Mouse (Mus musculus) MEL (cell line): Measurements from ENCODE around the gene Adat3. TPM values are rescaled to one million over a fixed set of nuclear protein-coding genes. Genes with fewer than 3 reads are reported as not detected.

Experiments used
- DNase-seq: peaks from one replicate; pipeline ENCODE4 v3.0.0; 2011; ENCODE audit warnings: low read depth, low spot score
- H3K27ac ChIP-seq: 2 replicates; pipeline ENCODE4 v1.5.1; 2012; ENCODE audit warnings: low read depth, mild to moderate bottlenecking, control low read depth, low read length, moderate library complexity; ENCODE audit not compliant: control insufficient read depth
- H3K27me3 ChIP-seq, 2 experiments: fragments of 150-350 bp in 1 of 2; sonication (generic) in 1 of 2; 2 replicates each; pipeline ENCODE4 v1.6.1; 2012; ENCODE audit warnings: low read length in 2 of 2, mild to moderate bottlenecking in 2 of 2, improper control_type of control experiment in 1 of 2, moderate library complexity in 1 of 2; ENCODE audit not compliant: insufficient read depth in 2 of 2, control insufficient read depth in 1 of 2
- H3K36me3 ChIP-seq, 2 experiments: 2 replicates each; pipeline ENCODE4 v1.6.1; 2012 to 2014; ENCODE audit warnings: low read length in 2 of 2, improper control_type of control experiment in 1 of 2, inconsistent platforms in 1 of 2, mild to moderate bottlenecking in 1 of 2; ENCODE audit not compliant: insufficient read depth in 2 of 2, control insufficient read depth in 1 of 2
- H3K4me1 ChIP-seq, 2 experiments: fragments of 150-350 bp in 1 of 2; sonication (generic) in 1 of 2; 2 replicates each; pipeline ENCODE4 v1.6.1; 2012; ENCODE audit warnings: low read length in 2 of 2, improper control_type of control experiment in 1 of 2, mild to moderate bottlenecking in 1 of 2; ENCODE audit not compliant: insufficient read depth in 2 of 2, control insufficient read depth in 1 of 2
- H3K4me3 ChIP-seq, 2 experiments: fragments of 150-350 bp in 1 of 2; sonication (generic) in 1 of 2; 2 replicates each; pipeline ENCODE4 v1.5.1; 2012; ENCODE audit warnings: low read depth in 2 of 2, low read length in 2 of 2, mild to moderate bottlenecking in 2 of 2, moderate library complexity in 2 of 2, control low read depth in 1 of 2, improper control_type of control experiment in 1 of 2; ENCODE audit not compliant: control insufficient read depth in 1 of 2, insufficient read depth in 1 of 2
- H3K79me2 ChIP-seq: 2 replicates; pipeline ENCODE4 v1.6.1; 2012; ENCODE audit warnings: mild to moderate bottlenecking, low read length, moderate library complexity; ENCODE audit not compliant: control insufficient read depth, poor library complexity, insufficient read depth
- H3K9ac ChIP-seq: 2 replicates; pipeline ENCODE4 v1.6.1; 2012; ENCODE audit warnings: low read depth, mild to moderate bottlenecking, control low read depth, low read length, moderate library complexity; ENCODE audit not compliant: control insufficient read depth, poor library complexity, severe bottlenecking
- H3K9me3 ChIP-seq: fragments of 150-350 bp; sonication (generic); replicated peaks from 2 replicates; pipeline ENCODE4 v1.6.1; 2012; ENCODE audit warnings: mild to moderate bottlenecking, low read length, improper control_type of control experiment, moderate library complexity; ENCODE audit not compliant: insufficient read depth
- BHLHE40 ChIP-seq: IDR thresholded peaks from 2 replicates; pipeline ENCODE4 v1.6.1; 2012; ENCODE audit warnings: low read depth, mild to moderate bottlenecking, inconsistent platforms, low read length, improper control_type of control experiment, borderline replicate concordance
- CHD2 ChIP-seq: IDR thresholded peaks from 2 replicates; pipeline ENCODE4 v1.6.1; 2011; ENCODE audit warnings: low read length, improper control_type of control experiment
- CTCF ChIP-seq, 3 experiments: IDR thresholded peaks in 2 of 3; conservative IDR thresholded peaks in 1 of 3; 2 replicates each; pipeline ENCODE4 v1.5.1; 2011 to 2012; ENCODE audit warnings: low read length in 3 of 3, low read depth in 2 of 3, mild to moderate bottlenecking in 2 of 3, improper control_type of control experiment in 1 of 3, inconsistent platforms in 1 of 3, mixed read lengths in 1 of 3, moderate library complexity in 1 of 3; ENCODE audit not compliant: control insufficient read depth in 1 of 3, insufficient read depth in 1 of 3, poor library complexity in 1 of 3, severe bottlenecking in 1 of 3
- E2F4 ChIP-seq: IDR thresholded peaks from 2 replicates; pipeline ENCODE4 v1.6.1; 2011; ENCODE audit warnings: low read depth, low read length, improper control_type of control experiment, borderline replicate concordance
- GABPA ChIP-seq: IDR thresholded peaks from 2 replicates; pipeline ENCODE4 v1.6.1; 2012; ENCODE audit warnings: low read depth, mild to moderate bottlenecking, inconsistent platforms, low read length, improper control_type of control experiment, moderate library complexity
- HCFC1 ChIP-seq: IDR thresholded peaks from 2 replicates; pipeline ENCODE4 v1.6.1; 2012; ENCODE audit warnings: low read depth, mild to moderate bottlenecking, inconsistent platforms, low read length, improper control_type of control experiment, moderate library complexity
- KAT2A ChIP-seq: conservative IDR thresholded peaks from 2 replicates; pipeline ENCODE4 v1.6.1; 2012; ENCODE audit warnings: low read depth, low read length, improper control_type of control experiment, inconsistent platforms
- MAX ChIP-seq: IDR thresholded peaks from 2 replicates; pipeline ENCODE4 v1.6.1; 2011; ENCODE audit warnings: low read length, improper control_type of control experiment
- MAZ ChIP-seq: IDR thresholded peaks from 2 replicates; pipeline ENCODE4 v1.6.1; 2012; ENCODE audit warnings: low read depth, mild to moderate bottlenecking, inconsistent platforms, low read length, improper control_type of control experiment
- MEF2A ChIP-seq: IDR thresholded peaks from 2 replicates; pipeline ENCODE4 v1.6.1; 2014; ENCODE audit warnings: low read depth, mild to moderate bottlenecking, inconsistent platforms, low read length, improper control_type of control experiment; ENCODE audit not compliant: poor library complexity, insufficient replicate concordance, severe bottlenecking; ENCODE audit errors: extremely low read depth
- MXI1 ChIP-seq: IDR thresholded peaks from 2 replicates; pipeline ENCODE4 v1.6.1; 2011; ENCODE audit warnings: mild to moderate bottlenecking, low read depth, low read length, improper control_type of control experiment
- MYB ChIP-seq: IDR thresholded peaks from 2 replicates; pipeline ENCODE4 v1.6.1; 2011; ENCODE audit warnings: mild to moderate bottlenecking, low read depth, low read length, improper control_type of control experiment
- MYC ChIP-seq: IDR thresholded peaks from 2 replicates; pipeline ENCODE4 v1.6.1; 2011; ENCODE audit warnings: low read depth, mild to moderate bottlenecking, low read length, improper control_type of control experiment, moderate library complexity
- NRF1 ChIP-seq: IDR thresholded peaks from 2 replicates; pipeline ENCODE4 v1.6.1; 2014; ENCODE audit warnings: low read depth, mild to moderate bottlenecking, inconsistent platforms, low read length, improper control_type of control experiment, moderate library complexity; ENCODE audit not compliant: poor library complexity, insufficient read depth, severe bottlenecking
- POLR2AphosphoS2 ChIP-seq: IDR thresholded peaks from 2 replicates; pipeline ENCODE4 v1.6.1; 2011; ENCODE audit warnings: low read length, improper control_type of control experiment
- POLR2AphosphoS5 ChIP-seq: IDR thresholded peaks from 2 replicates; pipeline ENCODE4 v1.6.1; 2012; ENCODE audit warnings: low read depth, borderline replicate concordance, mild to moderate bottlenecking, inconsistent platforms, low read length, moderate library complexity, mixed read lengths
- RAD21 ChIP-seq: IDR thresholded peaks from 2 replicates; pipeline ENCODE4 v1.6.1; 2011; ENCODE audit warnings: mild to moderate bottlenecking, low read depth, low read length, improper control_type of control experiment
- RCOR1 ChIP-seq: IDR thresholded peaks from 2 replicates; pipeline ENCODE4 v1.6.1; 2012; ENCODE audit warnings: low read depth, mild to moderate bottlenecking, inconsistent platforms, low read length, improper control_type of control experiment
- SIN3A ChIP-seq: IDR thresholded peaks from 2 replicates; pipeline ENCODE4 v1.6.1; 2012; ENCODE audit warnings: low read length, improper control_type of control experiment, inconsistent platforms
- SMC3 ChIP-seq: IDR thresholded peaks from 2 replicates; pipeline ENCODE4 v1.6.1; 2011; ENCODE audit warnings: low read depth, low read length, improper control_type of control experiment
- UBTF ChIP-seq: IDR thresholded peaks from 2 replicates; pipeline ENCODE4 v1.6.1; 2012; ENCODE audit warnings: low read depth, mild to moderate bottlenecking, inconsistent platforms, low read length, improper control_type of control experiment, moderate library complexity, borderline replicate concordance; ENCODE audit not compliant: insufficient read depth
- USF1 ChIP-seq: IDR thresholded peaks from 2 replicates; pipeline ENCODE4 v1.6.1; 2014; ENCODE audit warnings: low read depth, mild to moderate bottlenecking, inconsistent platforms, low read length, improper control_type of control experiment, moderate library complexity
- USF2 ChIP-seq, 2 experiments: IDR thresholded peaks; 2 replicates each; pipeline ENCODE4 v1.6.1; 2011 to 2012; ENCODE audit warnings: improper control_type of control experiment in 2 of 2, low read length in 2 of 2, borderline replicate concordance in 1 of 2, inconsistent platforms in 1 of 2, low read depth in 1 of 2, mild to moderate bottlenecking in 1 of 2; ENCODE audit not compliant: insufficient read depth in 1 of 2
- ZC3H11A ChIP-seq: IDR thresholded peaks from 2 replicates; pipeline ENCODE4 v1.6.1; 2012; ENCODE audit warnings: low read depth, mild to moderate bottlenecking, inconsistent platforms, low read length, improper control_type of control experiment
- ZKSCAN1 ChIP-seq: IDR thresholded peaks from 2 replicates; pipeline ENCODE4 v1.6.1; 2012; ENCODE audit warnings: low read depth, mild to moderate bottlenecking, inconsistent platforms, low read length, improper control_type of control experiment, moderate library complexity
- ZMIZ1 ChIP-seq: IDR thresholded peaks from 2 replicates; pipeline ENCODE4 v1.6.1; 2012; ENCODE audit warnings: low read depth, mild to moderate bottlenecking, inconsistent platforms, low read length, improper control_type of control experiment, moderate library complexity
- polyA plus RNA-seq, 2 experiments: library from polyadenylated mRNA; stranded (reverse) in 1 of 2; unstranded in 1 of 2; fragments of >175 nt in 1 of 2; fragments of >200 nt in 1 of 2; gene quantifications; 2 replicates each; pipeline versions ENCODE4 v1.2.1 to v1.2.4; 2012; ENCODE audit warnings: low replicate concordance in 2 of 2, low read depth in 1 of 2; ENCODE audit not compliant: insufficient read length in 2 of 2, insufficient read depth in 1 of 2, missing spikeins in 1 of 2
- total RNA-seq: library from RNA; depleted of rRNA; stranded (reverse); fragments of 300-350 nt; gene quantifications from 2 replicates; pipeline ENCODE4 v1.2.3, GENCODE M21; 2012

The Adat3 gene
- total and polyA plus RNA-seq, 3 experiments: 7.4 to 7.7 TPM; not detected in 1

DNA sequence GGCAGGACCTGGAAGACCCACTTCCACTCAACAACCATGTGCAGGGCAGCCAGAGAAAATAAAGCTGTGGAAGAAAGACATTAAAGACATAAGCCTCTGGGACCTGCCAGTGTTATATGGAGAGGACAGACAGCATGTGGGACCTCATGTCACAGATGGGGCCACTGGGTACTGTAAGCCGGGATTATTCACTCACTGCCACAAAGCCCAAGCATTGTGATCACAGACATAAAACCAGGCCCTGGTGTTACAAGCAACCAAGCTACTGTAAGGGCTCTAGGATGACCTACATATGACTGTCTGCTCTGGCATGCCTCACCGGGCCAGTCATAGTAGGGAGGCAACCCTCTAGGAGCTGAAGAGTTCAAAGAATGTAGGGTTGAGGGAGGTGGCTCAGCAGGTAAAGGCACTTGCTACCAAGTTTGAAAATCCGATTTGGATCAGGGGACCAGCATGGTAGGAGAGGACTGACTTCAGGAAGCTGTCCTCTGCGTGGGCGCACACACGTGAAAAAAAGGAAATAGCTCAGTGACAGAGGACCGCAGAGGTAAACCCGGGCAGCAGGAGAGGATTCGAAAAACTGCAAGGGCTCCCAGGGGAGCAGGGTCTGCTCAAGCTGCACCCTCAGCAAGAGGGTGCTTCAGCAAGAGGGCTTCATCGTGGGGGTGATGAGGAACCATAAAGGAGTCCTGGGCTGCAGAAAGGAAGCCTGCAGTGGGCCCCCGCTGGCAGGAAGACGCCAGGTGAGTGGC lies 13.4 kb upstream of the Adat3 start:
- TF ChIP-seq ZKSCAN1: no peak
- TF ChIP-seq MAZ: no peak
- no peak for TF ChIP-seq ZC3H11A
- no peak for TF ChIP-seq ZMIZ1
- TF ChIP-seq MAX: peak; percentile 58
- TF ChIP-seq BHLHE40: peak; percentile 52; the same call in 1 of the 2 replicates
- no peak for TF ChIP-seq NRF1
- no peak for TF ChIP-seq SMC3
- no peak for TF ChIP-seq HCFC1
- TF ChIP-seq POLR2AphosphoS2: no peak
- no peak for TF ChIP-seq RAD21
- no peak for TF ChIP-seq POLR2AphosphoS5
- peak; percentile 84 for TF ChIP-seq MXI1
- TF ChIP-seq MYB: no peak
- 0 out of 2 replicates have a peak, but pooled peaks have one; percentile 48 for TF ChIP-seq MYC
- TF ChIP-seq GABPA: no peak
- TF ChIP-seq KAT2A: no peak
- TF ChIP-seq, all 39 proteins: peak for 4
- peak; percentile 67 for DNase-seq
- Histone ChIP-seq H3K4me3 (peak overlapping the region; percentile 82 to 93), H3K27me3 (no peaks in the 10 kb centered on the region), H3K9me3 (no peaks in the 10 kb centered on the region), H3K9ac (peak overlapping the region; percentile 84), H3K27ac (peak overlapping the region; percentile 36; the same call in 1 of the 2 replicates), H3K4me1 (peaks cover 5 to 13% of the 10 kb centered on the region in 2 experiments; a peak in 3 of 4 replicates), H3K79me2 (peaks cover 34% of the 10 kb centered on the region), H3K36me3 (no peaks in the 10 kb centered on the region)

DNA sequence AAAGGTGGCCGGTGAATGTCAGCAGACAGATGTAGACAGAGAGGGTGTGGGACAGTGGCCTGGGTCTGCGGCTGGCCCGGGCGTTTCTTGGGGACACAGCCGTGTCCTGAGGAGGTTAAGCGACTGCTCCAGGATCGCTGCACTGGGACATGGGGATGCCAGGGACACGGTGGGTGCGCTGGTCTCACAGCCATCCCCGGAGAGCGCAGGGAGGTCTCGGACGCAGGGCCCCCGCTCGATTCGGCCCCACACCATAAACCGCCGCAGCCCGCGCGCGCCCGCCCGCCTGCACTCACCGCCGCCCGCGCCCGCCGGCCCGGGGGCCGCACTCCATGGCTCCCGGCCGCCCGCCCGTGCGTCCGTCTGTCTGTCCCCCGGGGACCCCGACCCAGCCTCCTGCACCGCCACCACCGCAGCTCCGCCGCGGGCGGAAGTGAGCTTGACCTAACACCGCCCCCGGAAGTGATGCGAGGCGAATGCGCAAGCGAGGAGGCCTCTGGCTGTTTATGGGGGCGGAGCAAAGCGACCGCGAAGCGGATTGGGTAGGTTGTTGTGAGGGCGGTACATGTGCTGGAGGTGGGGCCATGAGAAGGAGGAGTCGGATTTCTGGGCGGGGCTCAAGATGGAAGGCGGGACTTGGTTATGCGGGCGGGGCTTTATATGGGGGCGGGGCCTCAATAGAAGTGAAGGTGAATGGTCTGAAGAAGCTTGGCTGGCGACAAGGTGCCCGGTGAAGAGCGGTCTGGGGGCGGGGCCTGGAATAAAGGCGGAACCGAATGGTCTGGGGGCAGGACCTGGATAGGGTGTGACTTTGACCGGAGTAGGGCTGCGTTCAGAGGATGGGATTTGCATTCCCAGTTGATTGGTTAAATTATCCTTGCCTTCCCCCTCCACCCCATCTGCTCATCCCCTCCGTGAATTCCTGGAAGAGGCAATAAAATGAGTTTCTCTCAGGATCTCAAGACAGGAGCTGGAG lies 12.5 kb upstream of the Adat3 start, which contains the start of gene Abhd17a:
Gene Abhd17a (minus strand): TSS at position 463 of the 976 bp plus-strand sequence.
- Histone ChIP-seq H3K9ac (peak within 1 kb of the TSS; percentile 84), H3K4me3 (peak within 1 kb of the TSS; percentile 82 to 93), H3K27ac (peak within 1 kb of the TSS; percentile 36; the same call in 1 of the 2 replicates), H3K36me3 (no peaks in the 10 kb centered on the region), H3K4me1 (peaks cover 5 to 12% of the 10 kb centered on the region in 2 experiments; a peak in 3 of 4 replicates), H3K9me3 (no peaks in the 10 kb centered on the region), H3K27me3 (no peaks in the 10 kb centered on the region), H3K79me2 (peaks cover 34% of the 10 kb centered on the region)
- peak; percentile 99 for DNase-seq
- no peak; the same call in 1 of the 2 replicates for TF ChIP-seq RCOR1
- no peak for TF ChIP-seq USF2 (IDR thresholded peaks at IDR 0.05; ENCODE audit: borderline replicate concordance in 1 of 2, insufficient read depth in 1 of 2, low read depth in 1 of 2, low read length in 2 of 2)
- TF ChIP-seq MAZ: peak; percentile 86; the same call in 1 of the 2 replicates
- TF ChIP-seq MEF2A: no peak
- no peak for TF ChIP-seq CHD2
- TF ChIP-seq MYB: no peak
- no peak for TF ChIP-seq CTCF (IDR thresholded peaks at IDR 0.05 in 2 of 3, conservative IDR thresholded peaks at IDR 0.05 in 1 of 3; ENCODE audit: control insufficient read depth in 1 of 3, insufficient read depth in 1 of 3, low read depth in 2 of 3, low read length in 3 of 3, poor library complexity in 1 of 3, severe bottlenecking in 1 of 3)
- TF ChIP-seq SIN3A: peak; percentile 76
- no peak for TF ChIP-seq UBTF
- no peak for TF ChIP-seq GABPA
- peak; percentile 54; the same call in 1 of the 2 replicates for TF ChIP-seq USF1
- TF ChIP-seq POLR2AphosphoS5: no peak
- TF ChIP-seq ZMIZ1: no peak
- TF ChIP-seq ZKSCAN1: no peak
- no peak for TF ChIP-seq ZC3H11A
- TF ChIP-seq KAT2A: no peak
- no peak for TF ChIP-seq E2F4
